Mouse (Mus musculus) small intestine, adult 2 months (tissue): Measurements from ENCODE around the gene Dock9. TPM values are rescaled to one million over a fixed set of nuclear protein-coding genes. Genes with fewer than 3 reads are reported as not detected.
A peak's percentile ranks its signal among the peaks of the same experiment; 100 is the strongest.

Source experiments
- H3K27ac ChIP-seq: fragments of 200-500 bp; 2 replicates; pipeline ENCODE4 v1.5.1; 2012; ENCODE audit warnings: low read depth, low read length, control low read depth, inconsistent platforms; ENCODE audit not compliant: insufficient read depth
- H3K27me3 ChIP-seq: fragments of 200-500 bp; 2 replicates; pipeline ENCODE4 v1.6.1; 2012; ENCODE audit warnings: mild to moderate bottlenecking, moderate library complexity, low read length, inconsistent platforms; ENCODE audit not compliant: control insufficient read depth, insufficient read depth
- H3K36me3 ChIP-seq: fragments of 200-500 bp; 2 replicates; pipeline ENCODE4 v1.6.1; 2012; ENCODE audit warnings: mild to moderate bottlenecking, low read length, control low read depth, inconsistent platforms; ENCODE audit not compliant: control insufficient read depth, insufficient read depth
- H3K4me1 ChIP-seq: fragments of 200-500 bp; 2 replicates; pipeline ENCODE4 v1.6.1; 2012; ENCODE audit warnings: low read length, inconsistent platforms, mixed read lengths; ENCODE audit not compliant: control insufficient read depth, insufficient read depth, insufficient read length
- H3K4me3 ChIP-seq: fragments of 200-500 bp; 2 replicates; pipeline ENCODE4 v1.5.1; 2012; ENCODE audit warnings: low read depth, mild to moderate bottlenecking, control low read depth, inconsistent platforms, low read length, moderate library complexity
- CTCF ChIP-seq: fragments of 200-500 bp; IDR thresholded peaks from 2 replicates; pipeline ENCODE4 v1.5.1; 2012; ENCODE audit warnings: low read depth, mild to moderate bottlenecking, control low read depth, inconsistent platforms, low read length, moderate library complexity, mixed read lengths; ENCODE audit not compliant: insufficient replicate concordance, insufficient read length; ENCODE audit errors: extremely low read depth
- POLR2A ChIP-seq: fragments of 200-500 bp; IDR thresholded peaks from 2 replicates; pipeline ENCODE4 v1.6.1; 2012; ENCODE audit warnings: low read depth, mild to moderate bottlenecking, control low read depth, inconsistent platforms, low read length, moderate library complexity
- WGBS: fragments of 180-500 bp; shearing (Covaris S2); methylation state at CpG from one replicate; pipeline ENCODE4 v1.1.7; 2018; 5-methylcytosine and 5-hydroxymethylcytosine counted together
- polyA plus RNA-seq: library from polyadenylated mRNA; depleted of rRNA; stranded (reverse); fragments of >200 nt; gene quantifications from 2 replicates; pipeline ENCODE4 v1.2.3, GENCODE M21; 2012

Gene Dock9
- polyA plus RNA-seq, 1 experiment: 5.7 TPM

- TF ChIP-seq POLR2A: no peak
- no peak for TF ChIP-seq CTCF
- Histone ChIP-seq H3K4me3 (no peak overlapping the region), H3K4me1 (no peaks in the 10 kb centered on the region), H3K27ac (no peak overlapping the region), H3K27me3 (no peaks in the 10 kb centered on the region), H3K36me3 (peaks cover 2% of the 10 kb centered on the region)
- 72% methylated on average over 21 of the region's 21 CpGs for WGBS
Measured at GRCm38 (mm10) chr14:121585906-121586765, 211.5 kb downstream of the Dock9 start.

GRCm38 (mm10) chr14:121579055-121579454 lies 218.6 kb downstream of the Dock9 start:
- WGBS: 44% methylated on average over 3 of the region's 3 CpGs
- TF ChIP-seq CTCF: peak; percentile 81; the same call in 1 of the 2 replicates
- no peak for TF ChIP-seq POLR2A
- H3K27me3 ChIP-seq: no peaks in the 10 kb centered on the region
- no peak overlapping the region for H3K4me3 ChIP-seq
- H3K27ac ChIP-seq: no peak overlapping the region
- H3K4me1 ChIP-seq: peaks cover 4% of the 10 kb centered on the region; the same call in 1 of the 2 replicates
- peaks cover 2% of the 10 kb centered on the region for H3K36me3 ChIP-seq

- no peak overlapping the region for H3K4me3 ChIP-seq
- peaks cover 13% of the 10 kb centered on the region; the same call in 1 of the 2 replicates for H3K4me1 ChIP-seq
- WGBS: 45% methylated on average over 5 of the region's 5 CpGs
- no peaks in the 10 kb centered on the region for H3K27me3 ChIP-seq
- H3K27ac ChIP-seq: peak overlapping the region; percentile 89
- no peaks in the 10 kb centered on the region for H3K36me3 ChIP-seq
- TF ChIP-seq CTCF: no peak
- TF ChIP-seq POLR2A: no peak
Measured at GRCm38 (mm10) chr14:121573391-121573790, 224.2 kb downstream of the Dock9 start.

- Histone ChIP-seq H3K4me1 (peaks cover 18% of the 10 kb centered on the region), H3K4me3 (no peak overlapping the region), H3K27me3 (no peaks in the 10 kb centered on the region), H3K36me3 (no peaks in the 10 kb centered on the region), H3K27ac (no peak overlapping the region)
- TF ChIP-seq CTCF (no peak), POLR2A (no peak)
- 90% methylated on average over 9 of the region's 9 CpGs for WGBS
Measured at GRCm38 (mm10) chr14:121566794-121567201, 230.8 kb downstream of the Dock9 start.

DNA sequence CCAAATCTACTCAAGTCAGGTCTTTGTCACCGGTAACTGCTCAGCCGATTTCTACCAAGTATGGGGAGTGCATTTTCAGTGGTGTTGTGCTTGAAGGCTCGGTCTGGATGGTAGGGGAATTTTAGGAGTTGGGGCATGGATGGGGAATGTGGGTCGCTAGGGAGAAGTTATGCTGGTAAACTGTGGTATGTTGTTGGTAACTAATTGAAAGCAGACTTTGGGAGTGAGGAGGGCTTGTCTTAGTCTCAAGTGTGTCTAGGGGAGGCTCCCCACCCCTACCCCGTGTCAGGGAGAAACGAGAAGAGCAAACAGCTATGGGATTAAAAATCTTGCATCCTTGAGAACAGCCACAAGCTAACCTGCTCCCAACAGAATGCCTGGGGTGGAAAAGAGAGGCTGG lies 231.7 kb downstream of the Dock9 start:
- Histone ChIP-seq H3K4me1 (peaks cover 18% of the 10 kb centered on the region), H3K27ac (no peak overlapping the region), H3K36me3 (no peaks in the 10 kb centered on the region), H3K4me3 (no peak overlapping the region), H3K27me3 (no peaks in the 10 kb centered on the region)
- no peak for TF ChIP-seq CTCF
- no peak for TF ChIP-seq POLR2A
- WGBS: 85% methylated on average over 6 of the region's 6 CpGs

GRCm38 (mm10) chr14:121564656-121565055 lies 233.0 kb downstream of the Dock9 start:
- H3K27ac ChIP-seq: peak overlapping the region; percentile 93
- peaks cover 20% of the 10 kb centered on the region for H3K4me1 ChIP-seq
- H3K36me3 ChIP-seq: no peaks in the 10 kb centered on the region
- no peaks in the 10 kb centered on the region for H3K27me3 ChIP-seq
- TF ChIP-seq POLR2A (no peak), CTCF (no peak)
- 47% methylated on average over 7 of the region's 7 CpGs for WGBS
- no peak overlapping the region for H3K4me3 ChIP-seq

DNA sequence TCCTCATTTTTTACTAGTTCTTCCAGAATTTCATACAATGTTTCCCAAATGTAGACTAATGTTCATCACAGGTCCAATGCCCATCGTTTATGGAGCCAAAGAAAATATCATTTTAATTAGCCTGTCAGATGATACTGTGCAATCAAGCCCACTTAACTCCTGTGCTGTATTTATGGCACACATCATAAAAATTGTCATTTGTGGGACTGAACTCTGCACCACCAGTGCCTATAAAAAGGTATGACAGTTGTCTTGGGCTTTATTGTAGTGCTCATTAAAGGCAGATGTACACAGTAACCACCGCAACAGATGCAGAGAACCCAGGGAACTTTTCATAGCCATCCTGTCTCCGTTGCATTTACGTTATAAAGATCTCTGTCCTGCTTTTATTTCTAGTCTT lies 233.7 kb downstream of the Dock9 start:
- no peaks in the 10 kb centered on the region for H3K27me3 ChIP-seq
- no peaks in the 10 kb centered on the region for H3K36me3 ChIP-seq
- peaks cover 18% of the 10 kb centered on the region for H3K4me1 ChIP-seq
- H3K4me3 ChIP-seq: no peak overlapping the region
- WGBS: 27% methylated on average over 4 of the region's 4 CpGs
- TF ChIP-seq POLR2A (no peak), CTCF (no peak)
- no peak overlapping the region; the same call in 1 of the 2 replicates for H3K27ac ChIP-seq
